Mouse (Mus musculus) forebrain, embryonic 14.5 days (tissue): ENCODE data around the gene Mvp. TPM values are rescaled to one million over a fixed set of nuclear protein-coding genes. Genes with fewer than 3 reads are reported as not detected.
A peak's percentile ranks its signal among the peaks of the same experiment; 100 is the strongest.

Experiments
- ATAC-seq: fragments of 200-750 bp; cut with Nextera tagmentation; 2 replicates; pipeline ENCODE4 v1.8.0; 2017; ENCODE audit warnings: mild to moderate bottlenecking, moderate library complexity
- DNase-seq: peaks from one replicate; pipeline ENCODE4 v3.0.0-alpha.2; 2015; ENCODE audit warnings: low spot score
- H3K27ac ChIP-seq: fragments of 300-500 bp; sonication (generic); 2 replicates; pipeline ENCODE4 v1.5.1; 2014; ENCODE audit warnings: low read depth, mild to moderate bottlenecking, control low read depth, low read length, moderate library complexity
- H3K27me3 ChIP-seq: fragments of 300-500 bp; sonication (generic); replicated peaks from 2 replicates; pipeline ENCODE4 v1.6.1; 2014; ENCODE audit warnings: low read length, control low read depth, mixed read lengths; ENCODE audit not compliant: control insufficient read depth, insufficient read depth
- H3K36me3 ChIP-seq: fragments of 300-500 bp; sonication (generic); 2 replicates; pipeline ENCODE4 v1.6.1; 2014; ENCODE audit warnings: low read length, control low read depth; ENCODE audit not compliant: control insufficient read depth, insufficient read depth
- H3K4me1 ChIP-seq: fragments of 300-500 bp; sonication (generic); 2 replicates; pipeline ENCODE4 v1.6.1; 2014; ENCODE audit warnings: antibody characterized with exemption, low read length, control low read depth; ENCODE audit not compliant: control insufficient read depth, insufficient read depth
- H3K4me2 ChIP-seq: fragments of 300-500 bp; sonication (generic); 2 replicates; pipeline ENCODE4 v1.6.1; 2014; ENCODE audit warnings: mild to moderate bottlenecking, control low read depth, low read length
- H3K4me3 ChIP-seq: fragments of 300-500 bp; sonication (generic); 2 replicates; pipeline ENCODE4 v1.5.1; 2014; ENCODE audit warnings: low read depth, low read length, control low read depth
- H3K9ac ChIP-seq: fragments of 300-500 bp; sonication (generic); 2 replicates; pipeline ENCODE4 v1.6.1; 2014; ENCODE audit warnings: mild to moderate bottlenecking, low read length, control low read depth, moderate library complexity
- H3K9me3 ChIP-seq: fragments of 300-500 bp; sonication (generic); replicated peaks from 2 replicates; pipeline ENCODE4 v1.6.1; 2016; ENCODE audit warnings: low read length, control low read depth, mixed read lengths; ENCODE audit not compliant: control insufficient read depth
- WGBS: fragments of 180-500 bp; shearing (Covaris S2); extraction: QIAGEN DNeasy Blood & Tissue Kit; methylation state at CpG from one replicate; pipeline ENCODE4 v1.1.7; 2014; 5-methylcytosine and 5-hydroxymethylcytosine counted together
- polyA plus RNA-seq: library from polyadenylated mRNA; unstranded; fragments of >200 nt; fragmentation: Nextera tagmentation; extraction: Ambion mirVana; gene quantifications from 2 replicates; pipeline ENCODE4 v1.2.1, GENCODE M21; 2014

Mvp gene
- polyA plus RNA-seq, 1 experiment from 2014 or later: 1.8 TPM

GRCm38 (mm10) chr7:126952646-126953045, 61.8 kb downstream of the Mvp start:
- H3K4me3 ChIP-seq: peak overlapping the region; percentile 57
- H3K27me3 ChIP-seq: no peaks in the 10 kb centered on the region
- DNase-seq: no peak
- ATAC-seq: no peak
- WGBS: under 1% methylated on average over 8 of the region's 8 CpGs
- no peak overlapping the region for H3K27ac ChIP-seq
- 0 out of 2 replicates have a peak, but pooled peaks cover 5% of the 10 kb centered on the region for H3K36me3 ChIP-seq
- H3K4me1 ChIP-seq: peaks cover 13% of the 10 kb centered on the region
- peak overlapping the region; percentile 99 for H3K4me2 ChIP-seq
- no peaks in the 10 kb centered on the region for H3K9me3 ChIP-seq
- no peak overlapping the region for H3K9ac ChIP-seq

GRCm38 (mm10) chr7:126951741-126952140, 62.7 kb downstream of the Mvp start:
- ATAC-seq (no peak), DNase-seq (no peak)
- WGBS: 22% methylated on average over 4 of the region's 4 CpGs
- Histone ChIP-seq H3K4me3 (peak overlapping the region; percentile 57), H3K27me3 (no peaks in the 10 kb centered on the region), H3K9ac (peak overlapping the region; percentile 80), H3K36me3 (peaks cover 11% of the 10 kb centered on the region; the same call in 1 of the 2 replicates), H3K4me2 (peak overlapping the region; percentile 99), H3K27ac (no peak overlapping the region), H3K4me1 (peaks cover 13% of the 10 kb centered on the region), H3K9me3 (no peaks in the 10 kb centered on the region)

- no peaks in the 10 kb centered on the region for H3K27me3 ChIP-seq
- no peaks in the 10 kb centered on the region for H3K9me3 ChIP-seq
- no peak; the same call in 1 of the 2 replicates for ATAC-seq
- peak overlapping the region; percentile 80 for H3K9ac ChIP-seq
- DNase-seq: peak; percentile 13
- H3K4me2 ChIP-seq: peak overlapping the region; percentile 99
- peak overlapping the region; percentile 83; the same call in 1 of the 2 replicates for H3K27ac ChIP-seq
- H3K4me1 ChIP-seq: peaks cover 13% of the 10 kb centered on the region
- H3K36me3 ChIP-seq: peaks cover 16% of the 10 kb centered on the region; the same call in 1 of the 2 replicates
- H3K4me3 ChIP-seq: peak overlapping the region; percentile 57
- WGBS: 5% methylated on average over 26 of the region's 26 CpGs
Observed at GRCm38 (mm10) chr7:126950647-126951615, 63.5 kb downstream of the Mvp start.

- under 1% methylated on average over 41 of the region's 42 CpGs for WGBS
- ATAC-seq: peak; percentile 83
- H3K4me1 ChIP-seq: peaks cover 13% of the 10 kb centered on the region
- DNase-seq: peak; percentile 85
- H3K4me3 ChIP-seq: peak within 1 kb of the TSS; percentile 57
- H3K9me3 ChIP-seq: no peaks in the 10 kb centered on the region
- peak within 1 kb of the TSS; percentile 80 for H3K9ac ChIP-seq
- peak within 1 kb of the TSS; percentile 99 for H3K4me2 ChIP-seq
- H3K27me3 ChIP-seq: no peaks in the 10 kb centered on the region
- H3K36me3 ChIP-seq: peaks cover 20% of the 10 kb centered on the region
- H3K27ac ChIP-seq: peak within 1 kb of the TSS; percentile 83
Observed at GRCm38 (mm10) chr7:126949793-126950646, 64.4 kb downstream of the Mvp start, which contains the start of gene Sez6l2. Gene Sez6l2, plus strand, starts transcription at chr7:126950563.

- Histone ChIP-seq H3K27ac (peak within 1 kb of the TSS; percentile 83), H3K36me3 (peaks cover 25% of the 10 kb centered on the region), H3K4me3 (peak within 1 kb of the TSS; percentile 57), H3K27me3 (no peaks in the 10 kb centered on the region), H3K9ac (peak within 1 kb of the TSS; percentile 80), H3K4me2 (peak within 1 kb of the TSS; percentile 99), H3K4me1 (peaks cover 13% of the 10 kb centered on the region), H3K9me3 (no peaks in the 10 kb centered on the region)
- DNase-seq (peak; percentile 65), ATAC-seq (peak; percentile 68)
- under 1% methylated on average over 21 of the region's 21 CpGs for WGBS
Observed at GRCm38 (mm10) chr7:126949403-126949792, 65.0 kb downstream of the Mvp start, which contains the start of gene Asphd1. Gene Asphd1, minus strand, starts transcription at chr7:126949582.

- peak overlapping the region; percentile 83; the same call in 1 of the 2 replicates for H3K27ac ChIP-seq
- peak overlapping the region; percentile 99 for H3K4me2 ChIP-seq
- no peaks in the 10 kb centered on the region for H3K27me3 ChIP-seq
- 79% methylated on average over 10 of the region's 10 CpGs for WGBS
- peak overlapping the region; percentile 57 for H3K4me3 ChIP-seq
- H3K4me1 ChIP-seq: peaks cover 13% of the 10 kb centered on the region
- ATAC-seq (no peak), DNase-seq (no peak)
- H3K9me3 ChIP-seq: no peaks in the 10 kb centered on the region
- H3K36me3 ChIP-seq: peaks cover 21% of the 10 kb centered on the region
- H3K9ac ChIP-seq: peak overlapping the region; percentile 80
Observed at GRCm38 (mm10) chr7:126948626-126949025, 65.8 kb downstream of the Mvp start.

- Histone ChIP-seq H3K4me3 (no peak overlapping the region), H3K27me3 (no peaks in the 10 kb centered on the region), H3K27ac (no peak overlapping the region), H3K9ac (0 out of 2 replicates have a peak overlapping the region, but pooled peaks have one; percentile 17), H3K4me1 (peaks cover 2% of the 10 kb centered on the region; the same call in 1 of the 2 replicates), H3K36me3 (peaks cover 31% of the 10 kb centered on the region), H3K4me2 (no peak overlapping the region), H3K9me3 (no peaks in the 10 kb centered on the region)
- DNase-seq (peak; percentile 33), ATAC-seq (no peak)
- 39% methylated on average over 3 of the region's 3 CpGs for WGBS
Observed at GRCm38 (mm10) chr7:126946530-126946929, 67.9 kb downstream of the Mvp start.

GRCm38 (mm10) chr7:126941801-126942200, 72.6 kb downstream of the Mvp start:
- Histone ChIP-seq H3K36me3 (peaks cover 59% of the 10 kb centered on the region), H3K9ac (no peak overlapping the region), H3K4me1 (no peaks in the 10 kb centered on the region), H3K27ac (no peak overlapping the region), H3K4me3 (no peak overlapping the region), H3K27me3 (no peaks in the 10 kb centered on the region), H3K9me3 (no peaks in the 10 kb centered on the region), H3K4me2 (no peak overlapping the region)
- ATAC-seq (0 out of 2 replicates have a peak, but pooled peaks have one; percentile 29), DNase-seq (no peak)
- 57% methylated on average over 5 of the region's 5 CpGs for WGBS
